Mouse (Mus musculus) G1E-ER4 (cell line): ENCODE data around the gene Klhl35. TPM values are rescaled to one million over a fixed set of nuclear protein-coding genes. Genes with fewer than 3 reads are reported as not detected.

Experiments used
- GATA1 ChIP-seq: IDR thresholded peaks from one replicate; pipeline ENCODE4 v1.8.0; 2012; ENCODE audit warnings: low read length, inconsistent platforms
- polyA plus RNA-seq: library from polyadenylated mRNA; stranded (reverse); fragments of >175 nt; gene quantifications from 2 replicates; pipeline ENCODE4 v1.2.3, GENCODE M21; 2012

Gene Klhl35
- polyA plus RNA-seq, result not detected in 2 replicates

- TF ChIP-seq GATA1, result no peak
Observed at GRCm38 (mm10) chr7:99465811-99466210, at the start of gene Klhl35. TSS of gene Klhl35 (plus strand) at chr7:99466004.

- no peak for TF ChIP-seq GATA1
Observed at GRCm38 (mm10) chr7:99419311-99419710, 46.5 kb upstream of the Klhl35 start.

GRCm38 (mm10) chr7:99421006-99421405 is 44.8 kb upstream of the Klhl35 start:
- no peak for TF ChIP-seq GATA1

- no peak for TF ChIP-seq GATA1
Observed at GRCm38 (mm10) chr7:99424538-99425155, 41.2 kb upstream of the Klhl35 start.

- TF ChIP-seq GATA1, result no peak
Observed at GRCm38 (mm10) chr7:99425706-99426105, 40.1 kb upstream of the Klhl35 start.

GRCm38 (mm10) chr7:99427031-99427430 is 38.8 kb upstream of the Klhl35 start:
- no peak for TF ChIP-seq GATA1

GRCm38 (mm10) chr7:99427987-99428386 is 37.8 kb upstream of the Klhl35 start:
- no peak for TF ChIP-seq GATA1

GRCm38 (mm10) chr7:99428836-99429235 is 37.0 kb upstream of the Klhl35 start:
- TF ChIP-seq GATA1, result no peak

- TF ChIP-seq GATA1, result no peak
Observed at GRCm38 (mm10) chr7:99429786-99430185, 36.0 kb upstream of the Klhl35 start.

GRCm38 (mm10) chr7:99430246-99430645 is 35.6 kb upstream of the Klhl35 start:
- no peak for TF ChIP-seq GATA1

- TF ChIP-seq GATA1, result no peak
Observed at GRCm38 (mm10) chr7:99432248-99432647, 33.6 kb upstream of the Klhl35 start.

- no peak for TF ChIP-seq GATA1
Observed at GRCm38 (mm10) chr7:99432863-99433262, 32.9 kb upstream of the Klhl35 start.

GRCm38 (mm10) chr7:99434672-99435250 is 31.0 kb upstream of the Klhl35 start:
- TF ChIP-seq GATA1, result no peak

GRCm38 (mm10) chr7:99436530-99436929 is 29.3 kb upstream of the Klhl35 start:
- no peak for TF ChIP-seq GATA1

- TF ChIP-seq GATA1, result no peak
Observed at GRCm38 (mm10) chr7:99438881-99439280, 26.9 kb upstream of the Klhl35 start.

GRCm38 (mm10) chr7:99441534-99442072 is 24.2 kb upstream of the Klhl35 start:
- TF ChIP-seq GATA1, result no peak

GRCm38 (mm10) chr7:99443164-99443563 is 22.6 kb upstream of the Klhl35 start:
- no peak for TF ChIP-seq GATA1
